Mouse (Mus musculus): ENCODE data around the gene Defb46.

Defb46 gene

GRCm38 (mm10) chr8:19239616-19240015, at the start of gene Defb46:
TSS of gene Defb46 (plus strand) at chr8:19239916.
- no peak for DNase-seq (ENCODE audit: low spot score)

DNA sequence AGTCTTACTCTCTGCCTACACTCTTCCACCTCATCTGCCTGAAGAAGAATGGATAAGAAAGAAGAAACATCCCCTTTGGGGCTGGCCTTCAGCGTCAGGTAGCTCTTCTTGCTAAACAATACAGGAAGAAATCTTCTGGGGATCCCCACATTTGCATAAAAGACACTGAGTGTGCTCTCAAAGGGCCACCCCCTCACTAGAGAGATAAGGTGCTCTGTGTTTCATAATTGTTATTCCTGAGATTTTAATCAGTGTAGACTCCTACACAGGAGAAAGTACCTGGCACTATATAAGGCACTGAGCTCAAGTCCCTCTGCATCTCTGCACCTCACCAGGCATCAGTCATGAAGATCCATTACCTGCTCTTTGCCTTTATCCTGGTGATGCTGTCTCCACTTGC, 14.6 kb upstream of the Defb46 start, which contains the start of gene Defb6:
Gene Defb6, plus strand, starts transcription at position 318 of the 400 bp plus-strand sequence.
- no peak for DNase-seq (ENCODE audit: low spot score)

DNA sequence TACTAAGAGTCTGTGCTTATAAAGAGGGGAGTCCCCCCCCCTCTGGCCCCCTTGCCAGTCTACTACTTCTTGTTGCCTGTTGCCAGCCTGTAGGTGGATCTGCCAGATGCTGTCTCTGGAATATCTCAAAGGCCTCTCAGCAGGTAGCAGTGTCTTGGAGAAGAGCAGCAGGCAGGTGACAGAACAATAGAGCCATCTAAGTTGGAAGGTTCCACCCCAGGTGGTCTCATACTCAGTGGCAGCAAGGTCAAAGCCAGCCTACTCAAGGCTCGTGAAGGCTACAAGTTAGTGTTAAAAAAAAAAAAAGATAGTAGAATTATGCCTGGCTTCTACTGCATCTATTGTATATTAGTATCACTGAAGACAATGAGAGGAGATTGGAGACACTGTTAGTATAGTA, 1.6 kb upstream of the Defb46 start:
- no peak for DNase-seq (ENCODE audit: low spot score)

DNA sequence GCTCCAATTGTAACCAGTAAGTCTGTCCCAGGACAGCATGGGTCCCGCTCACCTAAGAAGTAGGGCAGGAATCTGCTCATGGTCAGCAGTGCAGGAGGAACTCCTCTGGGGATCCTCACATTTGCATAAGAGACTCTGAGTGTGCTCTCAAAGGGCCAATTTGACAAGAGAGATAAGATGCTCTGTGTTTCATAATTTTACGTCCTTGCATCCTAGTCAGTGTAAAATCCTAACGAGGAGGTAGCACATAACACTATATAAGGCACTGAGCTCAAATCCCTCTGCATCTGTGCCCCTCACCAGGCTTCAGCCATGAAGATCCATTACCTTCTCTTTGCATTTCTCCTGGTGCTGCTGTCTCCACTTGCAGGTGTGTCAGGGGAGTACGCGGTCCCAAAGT, 7.6 kb downstream of the Defb46 start, which contains the start of gene Defb5:
Gene Defb5, plus strand, starts transcription at position 301 of the 400 bp plus-strand sequence.
- no peak for DNase-seq (ENCODE audit: low spot score)

- peak; percentile 6 for DNase-seq (ENCODE audit: low spot score)
These were observed 18.4 kb downstream of the Defb46 start for GRCm38 (mm10) chr8:19258136-19258535.

GRCm38 (mm10) chr8:19259667-19260066, 20.0 kb downstream of the Defb46 start:
- DNase-seq (ENCODE audit: low spot score): no peak
